Mouse (Mus musculus) liver, embryonic 14 days (tissue): ENCODE data around the gene 4930590J08Rik. TPM values are rescaled to one million over a fixed set of nuclear protein-coding genes. Genes with fewer than 3 reads are reported as not detected.

ENCODE experiments used
- polyA plus RNA-seq: library from polyadenylated mRNA; depleted of rRNA; stranded (reverse); fragments of >200 nt; gene quantifications from 2 replicates; pipeline ENCODE4 v1.2.3, GENCODE M21; 2012; rRNA removed

4930590J08Rik gene
- 0.17 and 0.18 TPM in 2 replicates for polyA plus RNA-seq

GRCm38 (mm10) chr6:91902509-91902908 is at the start of gene 4930590J08Rik:
4930590J08Rik (plus strand) TSS chr6:91902809.

DNA sequence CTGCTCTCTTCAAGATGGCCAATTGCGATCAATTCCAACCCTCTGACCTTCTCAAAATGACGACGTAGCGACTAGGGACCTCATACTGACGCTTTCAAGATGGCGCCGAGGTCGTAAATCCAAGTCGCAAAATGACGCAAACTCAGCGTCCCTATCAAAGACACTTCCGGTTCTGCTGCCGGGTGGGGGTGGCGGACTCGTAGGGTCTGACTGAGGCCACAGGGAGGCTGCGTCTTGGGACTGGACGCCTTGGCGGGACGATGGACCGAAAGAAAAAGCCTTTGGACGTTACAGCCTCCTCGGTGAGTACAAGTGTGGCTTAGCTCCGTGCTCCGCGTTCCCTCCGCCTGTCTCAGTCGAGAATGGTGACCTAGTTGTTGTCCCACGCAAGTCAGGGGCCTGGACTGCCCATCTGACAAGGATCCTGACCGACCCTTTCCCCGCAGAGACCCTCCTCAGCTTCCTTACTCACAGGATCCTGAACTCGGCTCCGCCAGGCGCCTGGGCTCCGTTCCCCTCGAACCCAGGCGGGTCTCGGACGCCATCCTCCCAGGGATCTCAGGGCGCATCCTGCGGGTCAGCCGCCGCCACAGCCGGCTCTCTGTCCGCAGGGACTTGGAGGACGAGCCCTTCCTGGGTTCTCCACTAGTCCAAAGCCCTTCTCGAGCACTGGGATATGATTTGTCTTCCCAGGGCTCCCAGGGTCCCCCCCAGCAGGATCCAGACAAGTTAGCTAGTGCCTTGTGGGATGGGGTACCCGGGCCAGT is 24.5 kb upstream of the 4930590J08Rik start, which contains the start of gene Ccdc174:
TSS of gene Ccdc174 (plus strand) at position 169 of the 767 bp plus-strand sequence.

DNA sequence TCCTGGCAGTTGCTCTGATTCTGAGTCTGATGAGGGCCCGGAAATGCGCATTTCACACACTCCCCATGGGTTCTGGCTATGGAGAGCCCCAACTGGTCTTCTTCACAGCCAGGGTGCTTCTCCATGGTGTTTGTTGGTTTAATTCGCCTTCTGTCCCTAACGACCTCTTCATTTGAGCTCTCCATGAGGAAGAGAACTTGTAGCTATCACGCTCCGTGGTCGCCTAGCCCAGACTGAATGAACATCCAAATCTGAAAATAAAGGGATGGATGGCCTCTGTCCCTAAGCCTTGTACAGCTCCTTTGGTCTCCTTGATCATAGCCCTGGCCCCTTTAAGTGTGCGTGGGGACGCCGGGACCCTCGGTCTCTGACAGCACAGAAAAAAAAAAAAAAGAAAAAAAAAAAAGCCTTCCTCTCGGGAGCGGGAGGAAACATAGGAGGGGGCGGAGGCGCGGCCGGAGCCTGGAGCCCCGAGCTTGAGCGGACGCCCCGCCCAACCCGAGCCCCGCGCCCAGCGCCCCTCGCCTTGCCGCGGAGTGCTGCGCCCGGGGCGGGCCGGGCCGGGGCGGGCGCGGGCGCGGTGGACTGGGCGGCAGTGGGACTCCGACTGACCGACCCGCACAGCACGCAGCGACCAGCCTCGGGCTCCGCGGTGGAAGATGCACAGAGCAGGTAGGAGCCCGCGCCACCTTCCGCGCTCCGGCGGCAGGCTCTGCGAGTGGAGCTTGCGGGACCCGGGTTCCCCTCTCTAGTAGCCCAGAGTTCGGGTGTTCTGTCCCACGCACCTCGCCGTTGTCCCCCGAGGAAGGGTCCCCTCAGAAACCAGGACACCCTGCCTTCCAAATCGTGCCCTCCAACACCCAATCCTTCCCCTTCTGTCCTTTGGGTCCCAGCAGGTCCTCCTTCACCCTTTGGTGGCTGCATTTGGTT is 76.0 kb downstream of the 4930590J08Rik start, which contains the start of gene Fgd5:
TSS of gene Fgd5 (plus strand) at position 508 of the 930 bp plus-strand sequence.

Other genes with a start within 250 kb of the 4930590J08Rik start
- gene Slc6a6, start 218.8 kb upstream of the 4930590J08Rik start, polyA plus RNA-seq, result 7.0 and 8.7 TPM in 2 replicates
- gene Grip2, start 75.6 kb upstream of the 4930590J08Rik start, polyA plus RNA-seq, result 0.01 and 0.09 TPM in 2 replicates
- 7.2 and 7.7 TPM in 2 replicates for gene Ccdc174, start 24.8 kb upstream of the 4930590J08Rik start, polyA plus RNA-seq
- gene Fgd5, start 76.1 kb downstream of the 4930590J08Rik start, polyA plus RNA-seq, result 1.4 and 1.7 TPM in 2 replicates
- 6.5 and 7.7 TPM in 2 replicates for gene Nr2c2, start 188.6 kb downstream of the 4930590J08Rik start, polyA plus RNA-seq